Mouse (Mus musculus): Measurements from ENCODE around the gene Cpn1.

DNA sequence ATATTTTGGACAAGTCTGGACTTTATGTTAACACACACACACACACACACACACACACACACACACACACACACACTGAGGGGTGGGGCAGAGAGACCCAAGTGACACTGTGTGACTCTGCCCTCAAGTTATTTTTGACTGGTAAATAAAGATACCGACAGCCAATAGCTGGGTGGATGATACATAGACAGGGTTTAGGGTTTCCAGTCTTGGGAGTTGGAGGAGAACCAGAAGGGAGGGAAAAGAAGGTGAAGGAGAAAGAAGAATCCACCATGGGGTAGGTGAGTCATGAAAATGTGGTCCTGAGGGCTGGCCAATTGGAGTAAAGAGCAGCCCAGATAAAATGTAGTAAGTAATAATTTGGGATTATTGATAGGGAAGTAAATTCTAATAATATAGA, 13.7 kb upstream of the Cpn1 start:
- TF ChIP-seq CTCF (IDR thresholded peaks at IDR 0.05; ENCODE audit: low read depth) = no peak
- TF ChIP-seq EP300 (IDR thresholded peaks at IDR 0.05; ENCODE audit: low read depth) = no peak

All from heart, postnatal 0 days (tissue).